Mouse (Mus musculus): ENCODE measurements around the gene Fscn3. TPM values are rescaled to one million over a fixed set of nuclear protein-coding genes. Genes with fewer than 3 reads are reported as not detected.
A peak's percentile ranks its signal among the peaks of the same experiment; 100 is the strongest.

Fscn3 gene
- polyA plus RNA-seq, 1 experiment, result not detected

GRCm38 (mm10) chr6:28480752-28481492 lies 53.3 kb downstream of the Fscn3 start:
- DNase-seq (ENCODE audit: low read depth in 1 of 2, low spot score in 2 of 2), result no peak
- Histone ChIP-seq H3K4me1 (ENCODE audit: control insufficient read depth, insufficient read depth, insufficient read length) (peaks cover 5% of the 10 kb centered on the region), H3K36me3 (ENCODE audit: control insufficient read depth, insufficient read depth, low read length) (no peaks in the 10 kb centered on the region), H3K27me3 (ENCODE audit: control insufficient read depth, insufficient read depth, low read length) (no peaks in the 10 kb centered on the region), H3K4me3 (ENCODE audit: extremely low read depth, insufficient read depth, insufficient read length) (peak overlapping the region; percentile 93), H3K27ac (ENCODE audit: insufficient read depth, low read length) (peak overlapping the region; percentile 42; the same call in 1 of the 2 replicates)
- TF ChIP-seq POLR2A (IDR thresholded peaks at IDR 0.05; ENCODE audit: low read depth, low read length), result no peak
- no peak for TF ChIP-seq CTCF (IDR thresholded peaks at IDR 0.05; ENCODE audit: extremely low read depth, insufficient read depth, insufficient read length, insufficient replicate concordance)
- WGBS, result 7% methylated on average over 21 of the region's 21 CpGs

DNA sequence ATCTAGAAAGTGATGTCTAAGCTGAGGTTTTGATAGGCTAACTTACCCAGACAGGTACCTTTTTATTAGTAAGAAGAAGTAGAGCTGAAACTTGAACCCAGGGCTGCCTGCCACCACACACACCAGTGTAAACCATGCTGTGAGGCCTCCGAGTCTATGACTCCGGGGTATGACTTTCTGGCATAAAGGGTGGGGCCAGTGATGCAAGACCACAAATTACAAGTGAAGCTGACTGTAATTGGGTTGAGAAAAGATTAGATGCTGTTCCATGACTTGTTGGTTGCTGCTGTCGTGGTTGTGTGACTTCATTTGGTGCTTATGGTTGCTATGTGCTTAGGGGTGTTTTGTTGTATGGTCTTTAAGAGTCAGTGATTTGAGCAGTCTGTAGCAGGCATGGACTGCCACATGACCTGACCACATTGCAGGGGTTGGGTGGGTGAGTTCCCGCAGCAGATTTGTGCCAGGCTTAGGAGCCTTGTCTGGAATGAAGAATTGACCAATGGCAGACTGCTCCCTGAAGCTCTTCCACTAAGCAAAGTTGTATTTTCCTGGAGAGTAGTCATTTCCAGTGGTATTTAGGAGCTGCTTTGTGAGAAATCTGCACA lies 55.2 kb downstream of the Fscn3 start:
- H3K27me3 ChIP-seq (ENCODE audit: control insufficient read depth, insufficient read depth, low read length), result no peaks in the 10 kb centered on the region
- H3K4me1 ChIP-seq (ENCODE audit: control insufficient read depth, insufficient read depth, insufficient read length), result peaks cover 12% of the 10 kb centered on the region
- no peak overlapping the region for H3K4me3 ChIP-seq (ENCODE audit: extremely low read depth, insufficient read depth, insufficient read length)
- no peak for DNase-seq (ENCODE audit: low read depth in 1 of 2, low spot score in 2 of 2)
- no peak overlapping the region for H3K27ac ChIP-seq (ENCODE audit: insufficient read depth, low read length)
- H3K36me3 ChIP-seq (ENCODE audit: control insufficient read depth, insufficient read depth, low read length), result no peaks in the 10 kb centered on the region
- no peak for TF ChIP-seq POLR2A (IDR thresholded peaks at IDR 0.05; ENCODE audit: low read depth, low read length)
- TF ChIP-seq CTCF (IDR thresholded peaks at IDR 0.05; ENCODE audit: extremely low read depth, insufficient read depth, insufficient read length, insufficient replicate concordance), result no peak
- 47% methylated on average over 4 of the region's 4 CpGs for WGBS

DNA sequence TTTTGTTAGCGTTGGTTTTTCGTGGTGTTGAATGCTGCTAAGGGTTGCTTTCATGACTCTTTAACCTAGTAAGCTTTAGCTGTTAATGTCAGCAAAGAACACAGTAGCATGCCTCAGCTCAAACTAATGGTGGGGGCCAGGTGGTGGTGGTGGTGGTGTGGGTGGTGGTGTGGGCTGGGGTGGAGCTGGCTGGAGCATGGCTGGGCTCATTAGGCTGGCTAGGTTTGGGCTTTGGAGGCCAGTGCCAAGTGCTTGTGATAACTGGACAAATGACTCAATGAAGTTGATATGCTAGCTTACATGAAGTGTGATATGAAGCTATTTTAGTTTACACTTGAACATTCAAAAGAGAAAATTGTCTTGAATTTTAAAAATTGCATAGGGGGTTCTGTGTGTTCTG lies 58.4 kb downstream of the Fscn3 start:
- Histone ChIP-seq H3K4me1 (ENCODE audit: control insufficient read depth, insufficient read depth, insufficient read length) (peaks cover 11% of the 10 kb centered on the region), H3K27ac (ENCODE audit: insufficient read depth, low read length) (no peak overlapping the region), H3K36me3 (ENCODE audit: control insufficient read depth, insufficient read depth, low read length) (peaks cover 4% of the 10 kb centered on the region), H3K4me3 (ENCODE audit: extremely low read depth, insufficient read depth, insufficient read length) (no peak overlapping the region), H3K27me3 (ENCODE audit: control insufficient read depth, insufficient read depth, low read length) (no peaks in the 10 kb centered on the region)
- DNase-seq (ENCODE audit: low read depth in 1 of 2, low spot score in 2 of 2), result no peak
- TF ChIP-seq CTCF (IDR thresholded peaks at IDR 0.05; ENCODE audit: extremely low read depth, insufficient read depth, insufficient read length, insufficient replicate concordance) (no peak), POLR2A (IDR thresholded peaks at IDR 0.05; ENCODE audit: low read depth, low read length) (no peak)
- 87% methylated on average over 2 of the region's 2 CpGs for WGBS

DNA sequence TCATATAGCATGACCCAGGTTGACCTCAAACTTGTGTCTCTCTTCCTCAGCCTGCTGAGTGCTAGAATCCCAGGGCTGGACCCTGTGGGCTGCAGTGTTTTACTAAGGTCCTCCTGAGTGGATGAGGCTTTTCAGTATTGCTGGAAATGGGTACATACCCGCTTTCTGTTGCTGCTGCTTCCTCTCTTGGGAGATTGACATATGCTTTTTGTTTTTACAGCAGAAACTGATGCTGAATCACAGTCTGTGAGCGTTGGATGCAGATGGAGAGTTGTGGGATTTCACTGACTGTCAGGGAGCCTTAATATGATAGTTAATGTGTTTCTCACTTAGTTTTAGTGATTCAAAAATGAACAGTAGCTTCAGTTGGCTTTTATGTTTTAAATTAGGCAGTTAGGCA lies 58.9 kb downstream of the Fscn3 start:
- peaks cover 4% of the 10 kb centered on the region for H3K36me3 ChIP-seq (ENCODE audit: control insufficient read depth, insufficient read depth, low read length)
- no peak for DNase-seq (ENCODE audit: low read depth in 1 of 2, low spot score in 2 of 2)
- 30% methylated on average over 2 of the region's 2 CpGs for WGBS

DNA sequence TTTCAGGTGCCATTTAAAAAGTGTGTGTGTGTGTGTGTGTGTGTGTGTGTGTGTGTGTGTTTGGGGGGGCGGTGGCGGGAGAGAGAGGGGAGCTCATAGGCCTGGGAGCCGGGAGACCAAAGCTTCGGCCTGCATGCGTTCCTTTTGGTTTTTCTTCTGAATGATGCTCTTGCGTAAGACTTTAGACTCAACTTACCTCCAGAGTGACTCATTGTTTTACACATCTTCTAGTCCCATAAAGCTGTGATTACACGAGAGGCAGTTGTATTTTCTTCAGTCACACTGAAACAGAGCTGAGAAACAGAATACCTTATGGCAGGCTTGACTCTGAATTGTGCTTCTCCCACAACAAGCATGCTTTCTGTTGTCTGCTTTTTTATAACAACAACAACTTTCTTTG lies 59.3 kb downstream of the Fscn3 start:
- H3K4me1 ChIP-seq (ENCODE audit: control insufficient read depth, insufficient read depth, insufficient read length), result peaks cover 11% of the 10 kb centered on the region
- WGBS, result 69% methylated on average over 7 of the region's 7 CpGs

More for the DNA sequence above, 58.9 kb downstream of the Fscn3 start:
- Histone ChIP-seq H3K4me1 (ENCODE audit: control insufficient read depth, insufficient read depth, insufficient read length) (peaks cover 11% of the 10 kb centered on the region), H3K27ac (ENCODE audit: insufficient read depth, low read length) (peak overlapping the region; percentile 73), H3K27me3 (ENCODE audit: control insufficient read depth, insufficient read depth, low read length) (no peaks in the 10 kb centered on the region), H3K4me3 (ENCODE audit: extremely low read depth, insufficient read depth, insufficient read length) (no peak overlapping the region)
- TF ChIP-seq POLR2A (IDR thresholded peaks at IDR 0.05; ENCODE audit: low read depth, low read length) (no peak), CTCF (IDR thresholded peaks at IDR 0.05; ENCODE audit: extremely low read depth, insufficient read depth, insufficient read length, insufficient replicate concordance) (no peak)

More for the DNA sequence above, 59.3 kb downstream of the Fscn3 start:
- Histone ChIP-seq H3K4me3 (ENCODE audit: extremely low read depth, insufficient read depth, insufficient read length) (peak overlapping the region; percentile 16; the same call in 1 of the 2 replicates), H3K27me3 (ENCODE audit: control insufficient read depth, insufficient read depth, low read length) (no peaks in the 10 kb centered on the region), H3K27ac (ENCODE audit: insufficient read depth, low read length) (peak overlapping the region; percentile 45), H3K36me3 (ENCODE audit: control insufficient read depth, insufficient read depth, low read length) (peaks cover 4% of the 10 kb centered on the region)
- no peak for DNase-seq (ENCODE audit: low read depth in 1 of 2, low spot score in 2 of 2)
- TF ChIP-seq POLR2A (IDR thresholded peaks at IDR 0.05; ENCODE audit: low read depth, low read length), result no peak
- no peak for TF ChIP-seq CTCF (IDR thresholded peaks at IDR 0.05; ENCODE audit: extremely low read depth, insufficient read depth, insufficient read length, insufficient replicate concordance)

Other genes starting within 250 kb of the Fscn3 start
- gene Zfp800, start 29.8 kb upstream of the Fscn3 start, polyA plus RNA-seq (2012; rRNA removed), result 4.6 and 6.6 TPM in 2 replicates
- 284 and 447 TPM in 2 replicates for gene Arf5, start 4.2 kb upstream of the Fscn3 start, polyA plus RNA-seq (2012; rRNA removed)
- gene Gcc1, start 601 bp downstream of the Fscn3 start, polyA plus RNA-seq (2012; rRNA removed), result 5.1 and 5.4 TPM in 2 replicates
- gene Pax4, start 21.6 kb downstream of the Fscn3 start, polyA plus RNA-seq (2012; rRNA removed), result not detected in 2 replicates
- gene Snd1, start 47.4 kb downstream of the Fscn3 start, polyA plus RNA-seq (2012; rRNA removed), result 55.0 and 69.3 TPM in 2 replicates

Data from spleen, adult 2 months (tissue).